ENCODE assay signal across 30 mouse cellular contexts in genomic region chr17:14588086-14588817, GRCm38 (mm10).
DNase-seq lines count a peak whose midpoint lies in the region; ATAC-seq and TF ChIP-seq lines count a peak whose summit lies in the region.
"Had no signal": no experiment of that assay in that cellular context is flagged by ENCODE, and none has a peak within 500 bp of the region (broad histone marks: within the 10 kb centered on the region; RNA-seq: fewer than 3 reads in every experiment).

No protein-coding gene starts in this region.

- TF ChIP-seq CTCF in forebrain, postnatal 0 days (IDR thresholded peaks at IDR 0.05; ENCODE audit: low read depth), result no peak

- no peaks in the 10 kb centered on the region for H3K36me3 ChIP-seq in forebrain, postnatal 0 days (ENCODE audit: insufficient read depth)
- H3K36me3 ChIP-seq in forebrain, embryonic 11.5 days (ENCODE audit: control insufficient read depth, insufficient read depth, low read length), result no peaks in the 10 kb centered on the region
- no peaks in the 10 kb centered on the region for H3K36me3 ChIP-seq in kidney, embryonic 15.5 days
- H3K36me3 ChIP-seq: embryonic facial prominence, embryonic 13.5 days; heart, embryonic 13.5 days; limb, embryonic 10.5 days; liver, embryonic 15.5 days; lung, embryonic 15.5 days; midbrain, embryonic 15.5 days; neural tube, embryonic 12.5 days had no signal

- ATAC-seq in forebrain, postnatal 0 days, result peak; percentile 91
- ATAC-seq in forebrain, embryonic 11.5 days (replicated peaks; ENCODE audit: low FRiP score), result no peak
- ATAC-seq in kidney, embryonic 15.5 days (replicated peaks; ENCODE audit: low FRiP score), result no peak
- ATAC-seq: CD4-positive, CD25-positive, alpha-beta regulatory T cell, adult 4 months; forebrain, embryonic 13.5 days; inflammation-experienced regulatory T-cells, adult 6 months; midbrain, embryonic 15.5 days had no signal

- H3K4me1 ChIP-seq in forebrain, postnatal 0 days (ENCODE audit: insufficient read depth), result no peaks in the 10 kb centered on the region
- H3K4me1 ChIP-seq in forebrain, embryonic 11.5 days (replicated peaks; ENCODE audit: control insufficient read depth, insufficient read depth, low read length), result no peaks in the 10 kb centered on the region
- H3K4me1 ChIP-seq in kidney, embryonic 15.5 days, result no peaks in the 10 kb centered on the region
- H3K4me1 ChIP-seq: forebrain, embryonic 13.5 days; heart, embryonic 13.5 days; limb, embryonic 10.5 days; liver, embryonic 15.5 days; lung, embryonic 15.5 days; midbrain, embryonic 15.5 days; neural tube, embryonic 12.5 days had no signal

- intact Hi-C loops in left cerebral cortex, postnatal 4 days (cut with DNase I), result no loop called here

- H3K9ac ChIP-seq in forebrain, postnatal 0 days, result no peak overlapping the region
- H3K9ac ChIP-seq in forebrain, embryonic 11.5 days (ENCODE audit: low read length), result no peak overlapping the region
- no peak overlapping the region for H3K9ac ChIP-seq in kidney, embryonic 15.5 days
- H3K9ac ChIP-seq: embryonic facial prominence, embryonic 13.5 days; forebrain, embryonic 13.5 days; heart, embryonic 13.5 days; hindbrain, embryonic 14.5 days; liver, embryonic 15.5 days; lung, embryonic 15.5 days; midbrain, embryonic 15.5 days; neural tube, embryonic 12.5 days had no signal

- H3K4me2 ChIP-seq in forebrain, postnatal 0 days (ENCODE audit: low read depth), result no peak overlapping the region
- H3K4me2 ChIP-seq in forebrain, embryonic 11.5 days (ENCODE audit: low read depth, low read length, severe bottlenecking), result no peak overlapping the region
- H3K4me2 ChIP-seq in kidney, embryonic 15.5 days, result no peak overlapping the region
- H3K4me2 ChIP-seq: embryonic facial prominence, embryonic 13.5 days; forebrain, embryonic 13.5 days; heart, embryonic 13.5 days; hindbrain, embryonic 14.5 days; liver, embryonic 15.5 days; lung, embryonic 15.5 days; midbrain, embryonic 15.5 days; neural tube, embryonic 12.5 days had no signal

- H3K27ac ChIP-seq in forebrain, postnatal 0 days (ENCODE audit: low read depth, low read length), result no peak overlapping the region
- H3K27ac ChIP-seq in forebrain, embryonic 11.5 days (ENCODE audit: low read depth, low read length), result no peak overlapping the region
- no peak overlapping the region for H3K27ac ChIP-seq in kidney, embryonic 15.5 days
- H3K27ac ChIP-seq: embryonic facial prominence, embryonic 13.5 days; forebrain, embryonic 13.5 days; heart, adult 2 months; heart, embryonic 13.5 days; hindbrain, embryonic 14.5 days; kidney, postnatal 0 days; limb, embryonic 10.5 days; liver, embryonic 15.5 days; lung, embryonic 15.5 days; midbrain, embryonic 15.5 days; neural tube, embryonic 12.5 days; stomach, postnatal 0 days had no signal

- no peaks in the 10 kb centered on the region for H3K9me3 ChIP-seq in forebrain, postnatal 0 days (ENCODE audit: low read length)
- no peaks in the 10 kb centered on the region for H3K9me3 ChIP-seq in forebrain, embryonic 11.5 days (ENCODE audit: control insufficient read depth, low read length)
- no peaks in the 10 kb centered on the region for H3K9me3 ChIP-seq in kidney, embryonic 15.5 days (replicated peaks)
- H3K9me3 ChIP-seq: embryonic facial prominence, embryonic 13.5 days; forebrain, embryonic 13.5 days; heart, embryonic 13.5 days; limb, embryonic 10.5 days; liver, embryonic 15.5 days; lung, embryonic 15.5 days; midbrain, embryonic 15.5 days; neural tube, embryonic 12.5 days had no signal

- no peaks in the 10 kb centered on the region for H3K27me3 ChIP-seq in forebrain, postnatal 0 days (ENCODE audit: insufficient read depth, low read length)
- H3K27me3 ChIP-seq in forebrain, embryonic 11.5 days (ENCODE audit: control insufficient read depth, insufficient read depth, low read length), result no peaks in the 10 kb centered on the region
- H3K27me3 ChIP-seq in kidney, embryonic 15.5 days, result no peaks in the 10 kb centered on the region
- H3K27me3 ChIP-seq: embryonic facial prominence, embryonic 13.5 days; forebrain, embryonic 13.5 days; heart, embryonic 13.5 days; liver, embryonic 15.5 days; lung, embryonic 15.5 days; midbrain, embryonic 15.5 days; neural tube, embryonic 12.5 days had no signal

- WGBS in forebrain, postnatal 0 days, result 77% methylated on average over 12 of the region's 12 CpGs
- 93% methylated on average over 12 of the region's 12 CpGs for WGBS in forebrain, embryonic 11.5 days
- 84% methylated on average over 12 of the region's 12 CpGs for WGBS in kidney, embryonic 15.5 days

- no peak overlapping the region for H3K4me3 ChIP-seq in forebrain, postnatal 0 days (ENCODE audit: low read depth, low read length)
- no peak overlapping the region for H3K4me3 ChIP-seq in forebrain, embryonic 11.5 days (ENCODE audit: low read depth, low read length)
- H3K4me3 ChIP-seq in kidney, embryonic 15.5 days (replicated peaks), result no peak overlapping the region
- H3K4me3 ChIP-seq: embryonic facial prominence, embryonic 13.5 days; erythroblast, embryonic 14.5 days; forebrain, embryonic 13.5 days; heart, adult 2 months; heart, embryonic 13.5 days; limb, embryonic 10.5 days; liver, embryonic 15.5 days; lung, embryonic 15.5 days; midbrain, embryonic 15.5 days; neural tube, embryonic 12.5 days had no signal

- DNase-seq in forebrain, postnatal 0 days, result peak; percentile 52
- no peak for DNase-seq in forebrain, embryonic 11.5 days (ENCODE audit: low spot score)
- DNase-seq in layer of hippocampus, adult 9-11 months, result peak; percentile 35
- no peak for DNase-seq in layer of hippocampus, postnatal 36 days
- DNase-seq in left cerebral cortex, postnatal 4 days, result peak; percentile 19
- peak; percentile 50 for DNase-seq in telencephalon, adult 2 months (ENCODE audit: low read depth, low spot score)
- DNase-seq: adrenal gland, postnatal 25 days; cerebellum, adult 11-12 months; cerebellum, postnatal 36 days; embryo, embryonic 11 days; gastrocnemius, postnatal 14 days; heart, adult 2 months; kidney, adult 18-20 months; liver; lung, postnatal 4 days had no signal

Comparison
In these comparisons a context has a peak if more than half of its experiments do, and no peak if none do; other contexts are left out.
1. DNase-seq: peak in forebrain, postnatal 0 days (single experiment), layer of hippocampus, adult 9-11 months (single experiment), left cerebral cortex, postnatal 4 days (single experiment) and telencephalon, adult 2 months (single experiment); none in forebrain, embryonic 11.5 days (single experiment) and layer of hippocampus, postnatal 36 days (0 of 2).